In genomic region chr3:20007275-20007674, GRCm38 (mm10) we compare ENCODE assay signal across 13 mouse cellular contexts.
"Had no signal": no experiment of that assay in that cellular context is flagged by ENCODE, and none has a peak within 500 bp of the region (broad histone marks: within the 10 kb centered on the region; RNA-seq: fewer than 3 reads in every experiment).

No protein-coding gene starts in this region.

- ATAC-seq: midbrain, embryonic 16.5 days had no signal

- H3K9ac ChIP-seq: lung, embryonic 14.5 days; midbrain, embryonic 12.5 days; neural tube, embryonic 12.5 days had no signal

- H3K4me1 ChIP-seq: midbrain, embryonic 10.5 days; midbrain, embryonic 12.5 days; neural tube, embryonic 12.5 days had no signal

- H3K27ac ChIP-seq: midbrain, embryonic 10.5 days; midbrain, embryonic 12.5 days; neural tube, embryonic 12.5 days had no signal

- H3K27me3 ChIP-seq: midbrain, embryonic 12.5 days; neural tube, embryonic 12.5 days had no signal

- DNase-seq: lung, adult 18-20 months; lung, embryonic 14.5 days; lung, postnatal 10 days; lung, postnatal 4 days; midbrain, embryonic 14.5 days; right cerebral cortex, postnatal 14 days; thymus, adult 2 months; thymus, postnatal 25 days; thymus, postnatal 4 days had no signal

- H3K9me3 ChIP-seq: midbrain, embryonic 10.5 days; midbrain, embryonic 12.5 days; neural tube, embryonic 12.5 days had no signal

- H3K4me2 ChIP-seq: lung, embryonic 14.5 days; midbrain, embryonic 12.5 days; neural tube, embryonic 12.5 days had no signal

- H3K4me3 ChIP-seq: midbrain, embryonic 10.5 days; midbrain, embryonic 12.5 days; neural tube, embryonic 12.5 days had no signal
